ENCODE assay signal across 32 mouse cellular contexts in genomic region chr1:138302756-138303155, GRCm38 (mm10). TPM values are rescaled to one million over a fixed set of nuclear protein-coding genes. Genes with fewer than 3 reads are reported as not detected.
A peak's percentile ranks its signal among the peaks of the same experiment; 100 is the strongest.
DNase-seq lines count a peak whose midpoint lies in the region; ATAC-seq and TF ChIP-seq lines count a peak whose summit lies in the region.
"Had no signal": no experiment of that assay in that cellular context is flagged by ENCODE, and none has a peak within 500 bp of the region (broad histone marks: within the 10 kb centered on the region; RNA-seq: fewer than 3 reads in every experiment).

No protein-coding gene starts in this region.

- no peak overlapping the region for H3K9ac ChIP-seq in lung, postnatal 0 days (replicated peaks; ENCODE audit: low read depth)
- H3K9ac ChIP-seq: embryonic facial prominence, embryonic 15.5 days; forebrain, embryonic 13.5 days; heart, embryonic 12.5 days; hindbrain, embryonic 15.5 days; kidney, embryonic 15.5 days; liver, embryonic 15.5 days; lung, embryonic 15.5 days; midbrain, embryonic 13.5 days had no signal

- DNase-seq in thymus, adult 2 months = no peak
- no peak for DNase-seq in thymus, postnatal 25 days
- no peak for DNase-seq in Patski (ENCODE audit: low read depth, low spot score)
- peak; percentile 63 for DNase-seq in naive thymus-derived CD4-positive, alpha-beta T cell, adult 2 months (ENCODE audit: low read depth)
- DNase-seq in cerebellum, postnatal 14 days = no peak
- no peak for DNase-seq in lung, postnatal 0 days (ENCODE audit: low spot score)
- no peak for DNase-seq in urinary bladder, postnatal 25 days (ENCODE audit: low spot score)
- DNase-seq: adrenal gland, postnatal 25 days; cerebellum, adult 18-20 months; cerebellum, postnatal 10 days; gastrocnemius, postnatal 36 days; heart, adult 2 months; kidney, adult 18-20 months; kidney, postnatal 25 days; liver; lung, postnatal 4 days had no signal

- H3K4me2 ChIP-seq in lung, postnatal 0 days (replicated peaks; ENCODE audit: low read depth, low read length) = no peak overlapping the region
- H3K4me2 ChIP-seq: embryonic facial prominence, embryonic 15.5 days; forebrain, embryonic 13.5 days; heart, embryonic 12.5 days; hindbrain, embryonic 15.5 days; kidney, embryonic 15.5 days; liver, embryonic 15.5 days; lung, embryonic 15.5 days; midbrain, embryonic 13.5 days had no signal

- peak overlapping the region; percentile 37 for H3K27ac ChIP-seq in thymus, adult 2 months (ENCODE audit: control insufficient read depth, insufficient read depth, low read length)
- H3K27ac ChIP-seq in lung, postnatal 0 days (ENCODE audit: low read length) = no peak overlapping the region
- H3K27ac ChIP-seq: embryonic facial prominence, embryonic 10.5 days; embryonic facial prominence, embryonic 15.5 days; forebrain, embryonic 13.5 days; heart, adult 2 months; hindbrain, embryonic 15.5 days; kidney, embryonic 15.5 days; liver, embryonic 15.5 days; lung, embryonic 15.5 days; midbrain, embryonic 13.5 days had no signal

- peaks cover 23% of the 10 kb centered on the region for H3K4me1 ChIP-seq in thymus, adult 2 months (replicated peaks; ENCODE audit: control insufficient read depth, insufficient read depth, low read length)
- H3K4me1 ChIP-seq in lung, postnatal 0 days (ENCODE audit: insufficient read depth, low read depth, low read length) = no peaks in the 10 kb centered on the region
- H3K4me1 ChIP-seq: embryonic facial prominence, embryonic 15.5 days; forebrain, embryonic 13.5 days; heart, embryonic 12.5 days; hindbrain, embryonic 15.5 days; kidney, embryonic 15.5 days; liver, embryonic 15.5 days; lung, embryonic 15.5 days; midbrain, embryonic 13.5 days had no signal

- no peak for TF ChIP-seq EP300 in lung, postnatal 0 days (IDR thresholded peaks at IDR 0.05)

- no peaks in the 10 kb centered on the region for H3K36me3 ChIP-seq in thymus, adult 2 months (ENCODE audit: control insufficient read depth, insufficient read depth, low read length)
- no peaks in the 10 kb centered on the region for H3K36me3 ChIP-seq in lung, postnatal 0 days (ENCODE audit: insufficient read depth, low read length)
- H3K36me3 ChIP-seq: embryonic facial prominence, embryonic 10.5 days; embryonic facial prominence, embryonic 15.5 days; heart, embryonic 12.5 days; hindbrain, embryonic 15.5 days; kidney, embryonic 15.5 days; liver, embryonic 15.5 days; lung, embryonic 15.5 days; midbrain, embryonic 13.5 days had no signal

- TF ChIP-seq POLR2A in thymus, adult 2 months (IDR thresholded peaks at IDR 0.05; ENCODE audit: control insufficient read depth, extremely low read depth, insufficient read depth, low read length, poor library complexity) = no peak

- WGBS in thymus, adult 2 months = 59% methylated on average over 2 of the region's 2 CpGs
- 89% methylated on average over 2 of the region's 2 CpGs for WGBS in lung, postnatal 0 days

- ATAC-seq in Patski = no peak
- no peak for ATAC-seq in lung, postnatal 0 days
- ATAC-seq: forebrain, embryonic 13.5 days; midbrain, embryonic 13.5 days had no signal

- H3K27me3 ChIP-seq in thymus, adult 2 months (ENCODE audit: control insufficient read depth, insufficient read depth, low read length) = no peaks in the 10 kb centered on the region
- no peaks in the 10 kb centered on the region for H3K27me3 ChIP-seq in Patski
- H3K27me3 ChIP-seq in lung, postnatal 0 days (replicated peaks; ENCODE audit: insufficient read depth, low read length) = no peaks in the 10 kb centered on the region
- H3K27me3 ChIP-seq: embryonic facial prominence, embryonic 15.5 days; forebrain, embryonic 13.5 days; heart, embryonic 12.5 days; hindbrain, embryonic 15.5 days; kidney, embryonic 15.5 days; liver, embryonic 15.5 days; lung, embryonic 15.5 days; midbrain, embryonic 13.5 days had no signal

- H3K9me3 ChIP-seq in lung, postnatal 0 days (ENCODE audit: low read length) = no peaks in the 10 kb centered on the region
- H3K9me3 ChIP-seq: embryonic facial prominence, embryonic 10.5 days; embryonic facial prominence, embryonic 15.5 days; forebrain, embryonic 13.5 days; heart, embryonic 12.5 days; hindbrain, embryonic 15.5 days; kidney, embryonic 15.5 days; liver, embryonic 15.5 days; lung, embryonic 15.5 days; midbrain, embryonic 13.5 days had no signal

- CTCF ChIA-PET in Patski (lab: Charles Lee) = interaction anchor here (1.3 to 2.0 kb wide), 2 partner anchors 25 to 167 kb away, joined by 3 to 7 read pairs; no protein-coding TSS in a partner anchor

- H3K4me3 ChIP-seq in thymus, adult 2 months (ENCODE audit: control insufficient read depth, insufficient read depth, low read length) = no peak overlapping the region
- H3K4me3 ChIP-seq in lung, postnatal 0 days (ENCODE audit: low read depth, low read length) = no peak overlapping the region
- H3K4me3 ChIP-seq: embryonic facial prominence, embryonic 10.5 days; embryonic facial prominence, embryonic 15.5 days; forebrain, embryonic 13.5 days; heart, adult 2 months; heart, embryonic 12.5 days; hindbrain, embryonic 15.5 days; kidney, embryonic 15.5 days; liver, embryonic 15.5 days; lung, embryonic 15.5 days; midbrain, embryonic 13.5 days had no signal

- TF ChIP-seq CTCF in thymus, adult 2 months (IDR thresholded peaks at IDR 0.05; ENCODE audit: borderline replicate concordance, control insufficient read depth, extremely low read depth, insufficient read depth, low read length, poor library complexity) = no peak
- peak; percentile 10 for TF ChIP-seq CTCF in Patski (IDR thresholded peaks at IDR 0.05)
- TF ChIP-seq CTCF in lung, postnatal 0 days (IDR thresholded peaks at IDR 0.05) = no peak

- in situ Hi-C loops in Patski (cut with MboI; ENCODE audit: low pct_unique_long_range_greater_than_20kb) = no loop called here

- POLR2A ChIA-PET in Patski (lab: Charles Lee) = no interaction called here

RNA-seq across cellular contexts. Expression of gene Atp6v1g3, which starts 29.2 kb away (rescaled TPM):
- 0.07 TPM in 1 of 2 replicates, not detected in the other for polyA plus RNA-seq in thymus, adult 2 months (2012; rRNA removed)
- polyA plus RNA-seq in Patski (2021) = not detected
- 0.33 and 0.39 TPM in 2 replicates for polyA plus RNA-seq in lung, postnatal 0 days (2015; fragmentation: Nextera tagmentation; extraction: Ambion mirVana)
- polyA plus RNA-seq: brain, embryonic 14.5 days; C2C12; embryonic facial prominence, embryonic 10.5 days; forebrain, embryonic 13.5 days; heart, adult 2 months; heart, embryonic 12.5 days; heart, postnatal 0 days; hindbrain, embryonic 15.5 days; intestine, embryonic 14.5 days; liver, embryonic 15.5 days; lung, embryonic 15.5 days; midbrain, embryonic 13.5 days; neural tube, embryonic 14.5 days; stomach, embryonic 14.5 days; testis, adult 2 months had no signal
